Mouse (Mus musculus): ENCODE measurements at regions not wholly inside any gene's neighbourhood (a gene's known extent, or its start where the extent isn't known, plus 50 kb on each side); places are given as distances from the start of the nearest gene placed in this dataset.

DNA sequence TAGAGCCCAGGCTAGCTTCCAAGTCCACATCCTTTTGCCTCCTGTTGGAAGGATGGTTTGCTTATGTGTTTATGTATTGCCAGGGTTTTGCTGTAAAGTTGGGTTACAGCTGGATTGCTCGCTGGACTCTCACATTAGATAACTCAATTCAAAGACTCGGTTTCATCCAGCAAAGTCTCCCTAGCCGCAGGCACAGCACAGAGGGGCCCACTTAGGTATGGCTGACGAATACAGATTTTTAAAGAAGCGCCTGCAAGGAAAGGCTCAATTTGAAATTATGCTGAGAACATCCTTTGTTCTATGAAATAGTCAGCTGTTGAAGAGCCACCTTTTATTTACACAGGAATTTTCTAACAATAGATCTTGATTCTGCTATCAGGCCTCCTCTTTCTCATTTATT, 88.8 kb upstream of the Fam98a start:
- TF ChIP-seq CTCF (IDR thresholded peaks at IDR 0.05; ENCODE audit: insufficient read depth, low read depth, low read length) (no peak), POLR2A (IDR thresholded peaks at IDR 0.05; ENCODE audit: insufficient read depth, low read depth, low read length) (no peak)

Data from olfactory bulb, adult 2 months (tissue).